Mouse (Mus musculus): Measurements from ENCODE around the gene Sept9. TPM values are rescaled to one million over a fixed set of nuclear protein-coding genes. Genes with fewer than 3 reads are reported as not detected.

Gene Sept9
- polyA plus RNA-seq, 1 experiment = 13.3 TPM

DNA sequence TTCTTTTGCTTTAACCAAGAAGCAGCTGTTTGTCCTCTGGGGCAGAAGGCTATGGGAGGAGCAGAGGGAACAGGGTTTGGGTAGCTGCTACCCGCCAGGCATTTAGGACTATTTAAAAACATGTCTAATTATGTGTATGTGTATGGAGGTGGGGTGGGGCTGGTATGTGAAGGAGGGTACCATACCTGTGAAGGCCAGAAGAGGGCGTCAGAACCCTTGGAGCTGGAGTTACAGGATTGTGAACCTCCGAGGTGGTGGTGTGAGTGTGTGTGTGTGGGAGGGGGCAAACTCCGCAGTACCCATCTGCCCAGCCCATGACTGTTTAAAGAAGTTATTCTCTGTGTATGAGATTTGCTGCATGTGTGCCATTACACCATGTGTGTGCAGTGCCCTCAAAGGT lies 25.3 kb downstream of the Sept9 start:
- Histone ChIP-seq H3K4me1 (ENCODE audit: control insufficient read depth, insufficient read depth, low read length) (peaks cover 7% of the 10 kb centered on the region), H3K4me3 (replicated peaks; ENCODE audit: insufficient read depth, low read depth, low read length) (no peak overlapping the region), H3K27ac (ENCODE audit: insufficient read depth, low read length) (no peak overlapping the region), H3K27me3 (ENCODE audit: control insufficient read depth, insufficient read depth, low read length) (no peaks in the 10 kb centered on the region)
- WGBS = 84% methylated on average over 4 of the region's 4 CpGs
- no peak for DNase-seq
- no peak for TF ChIP-seq CTCF (IDR thresholded peaks at IDR 0.05; ENCODE audit: borderline replicate concordance, insufficient read depth, low read depth, low read length)
- no peak for TF ChIP-seq POLR2A (IDR thresholded peaks at IDR 0.05; ENCODE audit: borderline replicate concordance, insufficient read depth, low read length)

DNA sequence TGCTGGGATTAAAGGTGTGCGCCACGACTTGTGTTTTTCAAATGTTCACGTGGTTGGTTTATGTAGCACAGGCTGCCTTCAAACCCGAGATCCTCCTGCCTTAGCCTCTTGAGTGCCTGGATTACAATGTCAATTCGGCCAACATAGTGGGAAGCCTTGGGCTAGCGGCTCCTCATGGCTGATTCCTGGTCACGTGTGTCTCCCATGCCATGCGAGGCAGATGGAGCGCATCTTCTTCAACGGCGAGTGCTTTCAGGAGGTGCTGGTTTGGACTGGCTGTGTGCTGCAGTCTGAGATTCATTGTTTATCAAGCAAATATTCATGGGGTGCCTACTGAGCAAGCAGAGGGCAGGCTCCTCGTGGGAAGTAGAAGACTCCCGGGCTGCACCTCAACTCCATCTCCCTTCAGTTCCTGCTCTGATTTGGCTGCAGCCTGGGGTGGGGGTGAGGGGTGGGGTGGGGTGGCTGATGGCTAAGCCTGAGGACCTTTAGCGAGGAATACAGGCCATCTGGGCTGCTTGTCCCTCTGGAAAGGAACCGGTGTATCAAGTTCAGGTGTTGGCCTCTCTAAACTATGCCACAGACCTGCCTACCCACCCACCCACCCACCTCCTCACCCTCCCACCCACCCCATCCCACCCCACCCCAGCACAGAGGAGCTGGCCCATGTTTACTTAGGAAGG lies 26.2 kb downstream of the Sept9 start:
- Histone ChIP-seq H3K27me3 (ENCODE audit: control insufficient read depth, insufficient read depth, low read length) (no peaks in the 10 kb centered on the region), H3K27ac (ENCODE audit: insufficient read depth, low read length) (no peak overlapping the region), H3K4me3 (replicated peaks; ENCODE audit: insufficient read depth, low read depth, low read length) (no peak overlapping the region), H3K4me1 (ENCODE audit: control insufficient read depth, insufficient read depth, low read length) (peaks cover 7% of the 10 kb centered on the region)
- DNase-seq = peak; percentile 12 to 14
- TF ChIP-seq CTCF (IDR thresholded peaks at IDR 0.05; ENCODE audit: borderline replicate concordance, insufficient read depth, low read depth, low read length) (no peak), POLR2A (IDR thresholded peaks at IDR 0.05; ENCODE audit: borderline replicate concordance, insufficient read depth, low read length) (no peak)
- 30% methylated on average over 15 of the region's 15 CpGs for WGBS

DNA sequence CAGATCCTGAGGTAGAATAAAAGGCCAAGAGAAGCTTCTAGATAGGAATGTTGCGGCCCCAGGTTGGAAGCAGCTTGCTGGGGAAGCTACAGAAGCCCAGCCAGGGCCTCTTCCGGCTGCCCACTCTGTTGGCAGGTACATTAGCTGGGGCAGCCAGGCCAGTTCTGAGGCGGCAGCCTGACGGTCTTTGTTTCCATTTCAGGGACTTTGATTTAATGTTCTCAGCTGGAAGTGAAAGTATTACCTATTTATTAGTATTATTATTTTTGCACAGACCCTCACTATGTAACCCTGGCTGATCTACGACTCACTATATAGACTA lies 26.7 kb downstream of the Sept9 start:
- H3K4me1 ChIP-seq (ENCODE audit: control insufficient read depth, insufficient read depth, low read length) = peaks cover 7% of the 10 kb centered on the region
- H3K27me3 ChIP-seq (ENCODE audit: control insufficient read depth, insufficient read depth, low read length) = no peaks in the 10 kb centered on the region
- peak in 1 of 2 experiments; percentile 17 for DNase-seq
- no peak overlapping the region for H3K27ac ChIP-seq (ENCODE audit: insufficient read depth, low read length)
- no peak for TF ChIP-seq CTCF (IDR thresholded peaks at IDR 0.05; ENCODE audit: borderline replicate concordance, insufficient read depth, low read depth, low read length)
- TF ChIP-seq POLR2A (IDR thresholded peaks at IDR 0.05; ENCODE audit: borderline replicate concordance, insufficient read depth, low read length) = no peak
- no peak overlapping the region for H3K4me3 ChIP-seq (replicated peaks; ENCODE audit: insufficient read depth, low read depth, low read length)
- 27% methylated on average over 5 of the region's 5 CpGs for WGBS

DNA sequence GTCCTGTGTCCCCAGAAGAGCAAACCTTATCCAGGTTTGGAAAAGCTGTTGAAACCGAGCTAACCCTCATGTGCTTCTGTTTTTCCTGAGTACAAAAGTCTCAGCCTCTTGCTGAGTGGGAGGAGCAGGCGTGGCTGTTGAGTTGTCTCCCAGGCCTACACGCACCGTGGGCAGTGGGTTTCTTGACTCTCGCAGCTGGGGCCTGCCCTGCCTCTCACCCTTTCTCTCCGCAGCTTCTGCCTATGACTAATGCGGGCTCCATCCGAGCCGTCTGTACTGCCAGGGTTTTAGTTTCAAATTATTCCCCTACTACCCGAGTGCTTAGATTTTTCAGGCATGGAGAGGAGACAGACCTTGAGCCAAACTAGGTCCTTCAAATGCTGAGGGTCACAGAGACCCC lies 28.7 kb downstream of the Sept9 start:
- Histone ChIP-seq H3K4me3 (replicated peaks; ENCODE audit: insufficient read depth, low read depth, low read length) (no peak overlapping the region), H3K27me3 (ENCODE audit: control insufficient read depth, insufficient read depth, low read length) (no peaks in the 10 kb centered on the region), H3K4me1 (ENCODE audit: control insufficient read depth, insufficient read depth, low read length) (peaks cover 7% of the 10 kb centered on the region), H3K27ac (ENCODE audit: insufficient read depth, low read length) (no peak overlapping the region)
- no peak for DNase-seq
- TF ChIP-seq POLR2A (IDR thresholded peaks at IDR 0.05; ENCODE audit: borderline replicate concordance, insufficient read depth, low read length) (no peak), CTCF (IDR thresholded peaks at IDR 0.05; ENCODE audit: borderline replicate concordance, insufficient read depth, low read depth, low read length) (no peak)
- 89% methylated on average over 10 of the region's 10 CpGs for WGBS

- H3K27me3 ChIP-seq (ENCODE audit: control insufficient read depth, insufficient read depth, low read length) = no peaks in the 10 kb centered on the region
- peaks cover 6% of the 10 kb centered on the region for H3K4me1 ChIP-seq (ENCODE audit: control insufficient read depth, insufficient read depth, low read length)
- DNase-seq = no peak
- H3K27ac ChIP-seq (ENCODE audit: insufficient read depth, low read length) = no peak overlapping the region
- WGBS = 56% methylated on average over 11 of the region's 11 CpGs
- TF ChIP-seq POLR2A (IDR thresholded peaks at IDR 0.05; ENCODE audit: borderline replicate concordance, insufficient read depth, low read length) (no peak), CTCF (IDR thresholded peaks at IDR 0.05; ENCODE audit: borderline replicate concordance, insufficient read depth, low read depth, low read length) (no peak)
- H3K4me3 ChIP-seq (replicated peaks; ENCODE audit: insufficient read depth, low read depth, low read length) = no peak overlapping the region
These were observed 32.1 kb downstream of the Sept9 start for GRCm38 (mm10) chr11:117231551-117231950.

DNA sequence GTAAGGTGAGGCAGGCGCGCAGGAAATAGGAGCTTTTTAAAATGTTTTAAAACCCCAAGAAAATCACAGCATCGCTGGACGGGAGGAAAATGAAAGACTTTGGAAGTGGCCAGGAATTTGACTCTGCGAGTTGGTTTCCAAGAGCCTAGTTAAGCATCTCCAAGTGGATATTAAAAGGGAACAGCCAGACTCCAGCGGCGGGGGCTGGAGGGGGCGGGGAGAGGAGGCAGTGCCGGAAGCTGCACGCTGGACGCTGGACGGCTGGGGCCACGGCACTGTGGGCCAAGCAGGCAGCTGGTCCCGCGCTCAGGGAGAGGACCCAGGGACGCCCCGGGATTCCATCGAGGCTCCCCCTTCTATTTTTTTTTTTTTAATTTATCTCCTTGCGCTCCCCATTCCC lies 32.6 kb downstream of the Sept9 start:
- H3K27me3 ChIP-seq (ENCODE audit: control insufficient read depth, insufficient read depth, low read length) = no peaks in the 10 kb centered on the region
- H3K4me1 ChIP-seq (ENCODE audit: control insufficient read depth, insufficient read depth, low read length) = peaks cover 6% of the 10 kb centered on the region
- peak in 1 of 2 experiments; percentile 18 for DNase-seq
- WGBS = 36% methylated on average over 19 of the region's 19 CpGs
- no peak overlapping the region for H3K4me3 ChIP-seq (replicated peaks; ENCODE audit: insufficient read depth, low read depth, low read length)
- TF ChIP-seq POLR2A (IDR thresholded peaks at IDR 0.05; ENCODE audit: borderline replicate concordance, insufficient read depth, low read length) (no peak), CTCF (IDR thresholded peaks at IDR 0.05; ENCODE audit: borderline replicate concordance, insufficient read depth, low read depth, low read length) (no peak)
- no peak overlapping the region for H3K27ac ChIP-seq (ENCODE audit: insufficient read depth, low read length)

DNA sequence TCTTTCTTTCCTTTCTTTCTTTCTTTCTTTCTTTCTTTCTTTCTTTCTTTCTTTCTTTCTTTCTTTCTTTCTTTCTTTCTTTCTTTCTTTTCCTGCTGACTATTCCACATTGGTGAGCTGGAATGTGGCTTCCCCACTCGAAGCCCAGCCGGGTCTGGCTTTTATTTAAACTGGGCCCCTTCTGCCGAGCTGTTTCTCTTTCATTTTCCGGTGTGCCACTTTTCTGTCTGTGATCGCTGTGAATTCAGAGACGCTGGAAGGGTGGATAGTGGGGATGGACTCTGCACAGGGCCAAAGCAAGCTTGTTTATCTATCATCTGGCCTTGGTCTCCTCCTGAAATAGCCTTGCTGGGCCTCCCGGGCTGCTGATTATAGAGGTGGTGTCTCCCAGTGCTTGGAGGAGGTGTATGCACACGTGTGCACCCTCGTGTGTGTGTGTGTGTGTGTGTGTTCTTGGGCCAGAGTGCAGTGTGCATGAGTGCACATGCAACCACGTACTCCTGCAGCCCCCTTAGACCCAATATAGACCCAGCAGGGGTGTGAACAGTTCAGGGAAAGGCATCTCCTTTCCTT lies 33.5 kb downstream of the Sept9 start:
- no peak for TF ChIP-seq POLR2A (IDR thresholded peaks at IDR 0.05; ENCODE audit: borderline replicate concordance, insufficient read depth, low read length)
- no peak for TF ChIP-seq CTCF (IDR thresholded peaks at IDR 0.05; ENCODE audit: borderline replicate concordance, insufficient read depth, low read depth, low read length)
- H3K27ac ChIP-seq (ENCODE audit: insufficient read depth, low read length) = no peak overlapping the region
- H3K27me3 ChIP-seq (ENCODE audit: control insufficient read depth, insufficient read depth, low read length) = no peaks in the 10 kb centered on the region
- peaks cover 6% of the 10 kb centered on the region for H3K4me1 ChIP-seq (ENCODE audit: control insufficient read depth, insufficient read depth, low read length)
- 85% methylated on average over 10 of the region's 10 CpGs for WGBS
- no peak overlapping the region for H3K4me3 ChIP-seq (replicated peaks; ENCODE audit: insufficient read depth, low read depth, low read length)
- DNase-seq = no peak

GRCm38 (mm10) chr11:117233818-117234217 lies 34.4 kb downstream of the Sept9 start:
- no peak for DNase-seq
- WGBS = 78% methylated on average over 8 of the region's 8 CpGs
- H3K27me3 ChIP-seq (ENCODE audit: control insufficient read depth, insufficient read depth, low read length) = no peaks in the 10 kb centered on the region
- H3K4me3 ChIP-seq (replicated peaks; ENCODE audit: insufficient read depth, low read depth, low read length) = no peak overlapping the region
- peaks cover 6% of the 10 kb centered on the region for H3K4me1 ChIP-seq (ENCODE audit: control insufficient read depth, insufficient read depth, low read length)
- H3K27ac ChIP-seq (ENCODE audit: insufficient read depth, low read length) = no peak overlapping the region
- no peak for TF ChIP-seq POLR2A (IDR thresholded peaks at IDR 0.05; ENCODE audit: borderline replicate concordance, insufficient read depth, low read length)

All from cerebellum, adult 2 months (tissue).